Mouse (Mus musculus): Measurements from ENCODE around the gene Rab3ip.

GRCm38 (mm10) chr10:116874490-116874889 is 76.1 kb downstream of the Rab3ip start:
- no peak for TF ChIP-seq CTCF (IDR thresholded peaks at IDR 0.05 in 2 of 3, conservative IDR thresholded peaks at IDR 0.05 in 1 of 3; ENCODE audit: control insufficient read depth in 1 of 3, insufficient read depth in 1 of 3, low read depth in 2 of 3, low read length in 3 of 3, poor library complexity in 1 of 3, severe bottlenecking in 1 of 3)
- TF ChIP-seq EP300 (IDR thresholded peaks at IDR 0.05; ENCODE audit: low read depth in 1 of 2, low read length in 2 of 2) = no peak
- no peak for TF ChIP-seq TBP (IDR thresholded peaks at IDR 0.05; ENCODE audit: low read depth, low read length)
